Mouse (Mus musculus) NIH3T3 (cell line): ENCODE results near the gene Gm14151.
A peak's percentile ranks its signal among the peaks of the same experiment; 100 is the strongest.
"Not testable (repeated sequence)": the region's sequence is repeated elsewhere in the genome, so short reads cannot be mapped to it uniquely, and the experiment has no call there.

Experiments used
- DNase-seq: peaks from one replicate; pipeline ENCODE4 v3.0.0-alpha.2; 2012; ENCODE audit warnings: low read depth

Gene Gm14151

DNA sequence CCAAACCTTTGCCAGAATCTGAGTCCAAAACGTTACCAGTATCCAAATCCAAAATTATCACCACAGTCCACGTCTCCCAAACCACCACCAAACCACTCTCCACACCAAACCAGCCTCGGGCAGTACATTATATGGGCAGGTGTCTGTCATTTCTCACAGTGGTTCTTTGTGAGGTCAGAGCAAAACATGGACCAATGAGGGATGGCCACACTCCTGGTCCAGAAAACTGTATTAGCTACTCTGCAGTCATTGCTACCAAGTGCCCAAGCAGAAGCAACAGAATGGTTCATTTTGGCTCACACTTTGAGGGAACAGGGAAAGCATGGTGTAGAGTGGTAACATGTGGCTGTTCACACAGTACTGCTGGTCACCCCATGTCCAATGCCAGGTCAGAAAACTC lies at the start of gene Gm14151:
Gene Gm14151 (minus strand): TSS at position 101 of the 400 bp plus-strand sequence.
- not testable (repeated sequence) for DNase-seq

DNA sequence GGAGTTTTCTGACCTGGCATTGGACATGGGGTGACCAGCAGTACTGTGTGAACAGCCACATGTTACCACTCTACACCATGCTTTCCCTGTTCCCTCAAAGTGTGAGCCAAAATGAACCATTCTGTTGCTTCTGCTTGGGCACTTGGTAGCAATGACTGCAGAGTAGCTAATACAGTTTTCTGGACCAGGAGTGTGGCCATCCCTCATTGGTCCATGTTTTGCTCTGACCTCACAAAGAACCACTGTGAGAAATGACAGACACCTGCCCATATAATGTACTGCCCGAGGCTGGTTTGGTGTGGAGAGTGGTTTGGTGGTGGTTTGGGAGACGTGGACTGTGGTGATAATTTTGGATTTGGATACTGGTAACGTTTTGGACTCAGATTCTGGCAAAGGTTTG lies 5.8 kb upstream of the Gm14151 start, which contains the start of gene Gm14147:
Gene Gm14147 (plus strand): TSS at position 301 of the 400 bp plus-strand sequence.
- not testable (repeated sequence) for DNase-seq

DNA sequence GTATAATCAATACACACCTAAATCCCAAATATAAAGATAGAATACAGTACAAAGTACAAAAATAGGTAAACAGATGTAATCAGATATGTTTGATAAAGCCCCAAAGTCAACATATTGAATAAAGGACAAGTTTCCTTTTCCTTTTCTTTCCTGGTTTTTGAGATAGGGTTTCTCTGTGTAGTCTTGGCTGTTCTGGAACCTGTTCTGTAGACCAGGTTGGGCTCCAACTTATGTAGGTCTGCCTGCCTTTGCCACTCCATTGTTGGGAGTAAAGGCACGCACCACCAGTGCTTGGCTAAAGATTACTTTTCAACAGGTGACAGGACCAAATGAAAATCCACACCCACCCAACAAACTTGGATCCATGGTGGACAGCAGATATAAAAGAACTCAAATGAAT lies 35.5 kb downstream of the Gm14151 start:
- DNase-seq: no peak

DNA sequence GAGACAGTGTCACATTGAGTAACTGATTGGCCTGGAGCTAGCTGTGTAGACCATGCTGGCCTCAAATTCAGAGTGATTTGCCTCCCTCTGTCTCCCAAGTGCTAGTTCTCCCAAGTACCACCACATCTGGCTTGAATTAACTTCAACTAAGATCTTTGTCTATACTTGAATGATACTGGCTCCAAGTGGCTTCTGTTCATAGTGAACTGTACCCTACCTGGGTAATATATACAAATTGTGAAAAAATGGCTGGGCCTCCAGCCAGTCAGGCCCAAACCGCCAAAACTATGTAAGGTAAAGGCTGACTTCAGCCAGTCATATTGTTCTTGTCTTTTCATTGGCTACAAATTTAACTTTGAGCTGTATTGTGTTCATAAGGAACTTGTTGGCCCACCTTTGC lies 51.7 kb downstream of the Gm14151 start:
- DNase-seq: no peak

DNA sequence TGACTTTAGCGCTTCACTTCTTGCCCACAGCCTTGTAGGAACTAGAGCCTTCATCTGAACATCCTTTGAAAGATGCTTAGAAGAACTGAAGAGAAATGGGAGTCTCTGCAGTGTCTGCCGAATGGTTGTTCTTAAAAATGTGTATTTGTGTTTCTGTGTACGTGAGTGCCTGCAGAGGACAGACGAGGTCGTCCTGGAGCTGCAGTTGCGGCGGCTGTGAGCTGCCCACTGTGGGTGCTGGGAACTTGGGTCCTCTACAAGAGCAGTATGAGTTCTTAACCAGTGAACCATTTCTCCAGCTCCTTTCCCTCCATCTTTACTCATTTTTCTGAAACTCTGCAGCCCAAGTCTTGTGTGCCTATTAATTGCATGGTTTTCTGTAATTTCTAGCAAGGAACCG lies 52.4 kb downstream of the Gm14151 start:
- DNase-seq: no peak

DNA sequence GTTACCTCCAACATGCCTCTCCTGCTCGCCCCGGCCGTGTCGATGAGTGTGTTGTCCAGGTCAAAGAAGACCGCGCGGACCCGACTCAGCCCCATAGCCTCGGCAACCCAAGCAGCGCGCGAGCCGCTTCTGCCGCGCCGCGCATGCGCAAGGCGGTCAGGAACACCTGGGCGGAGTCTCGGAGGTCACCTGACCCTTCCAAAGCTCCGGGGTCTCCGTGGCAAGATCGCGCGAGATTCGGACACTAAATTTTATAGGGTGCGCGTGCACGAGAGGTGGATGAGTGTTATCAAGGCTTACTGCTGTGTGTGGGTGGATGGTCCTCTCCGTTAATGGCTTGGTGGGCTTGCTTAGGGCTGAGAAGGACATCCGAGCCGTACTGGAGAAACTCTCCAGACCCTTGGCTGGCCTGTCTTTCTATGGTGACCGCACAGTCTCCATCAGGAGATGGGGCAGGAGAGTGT lies 52.9 kb downstream of the Gm14151 start, which contains the start of the genes Ninl and Nanp:
Gene Ninl (minus strand): TSS at position 151 of the 464 bp plus-strand sequence.
Gene Nanp (minus strand): TSS at position 167 of the 464 bp plus-strand sequence.
- DNase-seq: peak; percentile 98

DNA sequence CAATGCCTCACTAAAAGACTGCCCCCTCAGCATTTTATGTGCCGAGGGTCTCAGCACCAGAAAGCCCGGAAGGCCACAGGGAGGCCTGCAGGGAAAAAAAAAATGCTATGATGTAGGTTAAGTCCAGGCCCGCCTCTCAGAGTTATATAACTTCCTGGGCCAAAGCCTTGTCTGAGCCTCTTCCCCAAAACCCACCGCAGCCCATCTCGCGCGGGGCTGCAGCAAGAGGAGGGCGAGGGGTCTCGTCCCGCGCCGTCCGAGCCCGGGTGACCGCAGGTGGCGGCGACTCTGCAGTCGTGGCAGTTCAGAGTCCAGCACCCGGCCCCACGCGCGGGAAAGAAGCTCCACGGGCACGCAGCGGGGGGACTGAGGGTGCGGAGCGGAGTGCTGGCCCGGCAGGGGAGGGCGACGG lies 53.3 kb downstream of the Gm14151 start:
- DNase-seq: peak; percentile 50

DNA sequence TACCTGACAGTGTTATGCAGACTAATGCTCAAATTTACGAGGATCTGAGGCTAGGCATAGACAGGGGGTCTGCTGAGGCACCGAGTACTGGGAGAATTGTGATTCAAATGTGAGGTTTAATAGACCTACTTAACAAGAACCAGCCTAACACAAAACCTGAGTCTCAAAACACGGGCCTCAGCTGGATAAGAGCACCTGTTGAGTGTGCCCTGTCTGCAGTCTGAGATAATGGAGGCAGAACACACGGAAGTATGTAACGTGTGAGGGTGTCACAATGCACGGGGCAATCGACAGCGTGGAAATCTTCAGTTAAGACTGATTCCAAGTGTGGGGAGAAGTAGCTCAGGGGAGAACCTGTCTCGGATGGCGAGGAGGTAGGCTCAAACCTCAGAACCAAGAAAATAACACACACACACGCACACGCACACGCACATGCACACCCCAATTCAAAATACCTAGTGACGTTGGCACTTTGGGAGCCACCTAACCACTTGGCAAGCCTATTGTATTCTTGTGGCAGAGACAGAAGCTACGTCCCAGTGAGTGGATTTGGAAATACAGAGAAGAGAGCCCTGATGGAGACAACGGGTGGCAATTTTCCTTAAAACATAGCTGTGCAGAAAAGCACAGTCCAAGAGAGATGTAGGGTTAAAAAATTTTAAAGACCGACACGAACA lies 54.1 kb downstream of the Gm14151 start:
- peak; percentile 10 for DNase-seq

DNA sequence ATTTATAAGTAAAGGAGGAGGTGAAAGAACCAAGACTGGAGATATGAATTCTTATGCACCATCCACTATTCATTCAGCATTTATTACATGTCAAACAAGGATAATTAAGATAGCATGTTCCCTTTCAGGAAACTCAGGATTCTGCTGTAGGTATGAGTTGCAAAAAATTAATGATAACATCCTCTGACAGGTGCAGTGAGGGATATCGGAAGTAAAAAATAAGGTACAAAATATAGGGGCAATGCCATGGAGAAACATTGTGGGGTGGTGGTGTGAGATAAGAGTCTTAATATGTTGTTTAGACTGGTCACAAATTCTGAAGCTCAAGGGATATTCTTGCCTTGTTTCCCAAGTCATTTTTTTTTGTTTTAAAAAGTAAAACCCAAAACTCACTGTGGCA lies 54.9 kb downstream of the Gm14151 start:
- no peak for DNase-seq
